In genomic region chr19:7483512-7483882, GRCm38 (mm10) we compare ENCODE assay signal across 8 mouse cellular contexts. TPM values are rescaled to one million over a fixed set of nuclear protein-coding genes. Genes with fewer than 3 reads are reported as not detected.
DNase-seq lines count a peak whose midpoint lies in the region; ATAC-seq and TF ChIP-seq lines count a peak whose summit lies in the region.

No protein-coding gene starts in this region.

- peak; percentile 66 for ATAC-seq in frontal cortex, adult (ENCODE audit: low TSS enrichment)
- ATAC-seq in limb, embryonic 12.5 days (ENCODE audit: insufficient number of reproducible peaks, insufficient read depth, low FRiP score, low TSS enrichment, low read depth): peak; percentile 35; the same call in 1 of the 2 replicates
- peak; percentile 71 for ATAC-seq in neural tube, embryonic 13.5 days (ENCODE audit: low read depth)

- H3K27ac ChIP-seq in heart, adult 2 months: peak overlapping the region; percentile 98
- H3K27ac ChIP-seq in bone marrow, adult 2 months (ENCODE audit: control insufficient read depth, insufficient read depth, low read depth, low read length, poor library complexity): no peak overlapping the region
- peak overlapping the region; percentile 99 for H3K27ac ChIP-seq in limb, embryonic 12.5 days
- peak overlapping the region; percentile 99 for H3K27ac ChIP-seq in neural tube, embryonic 13.5 days (replicated peaks)

- under 1% methylated on average over 6 of the region's 6 CpGs for WGBS in heart, adult 2 months
- WGBS in bone marrow, adult 2 months: under 1% methylated on average over 6 of the region's 6 CpGs
- WGBS in limb, embryonic 12.5 days: 3% methylated on average over 6 of the region's 6 CpGs
- WGBS in neural tube, embryonic 13.5 days: 2% methylated on average over 6 of the region's 6 CpGs

- intact Hi-C loops in heart, adult 2 months (cut with DNase I): loop anchor here (1.0 to 5.0 kb wide), 2 partner anchors 11 to 41 kb away; partner anchors contain the start of gene Atl3
- intact Hi-C loops in heart, postnatal 14 days (cut with DNase I): loop anchor here (5.0 kb wide), 1 partner anchor 41 kb away; no protein-coding TSS in a partner anchor

- no peaks in the 10 kb centered on the region for H3K9me3 ChIP-seq in limb, embryonic 12.5 days
- no peaks in the 10 kb centered on the region for H3K9me3 ChIP-seq in neural tube, embryonic 13.5 days

- no peak for TF ChIP-seq POLR2A in heart, adult 2 months (IDR thresholded peaks at IDR 0.05; ENCODE audit: insufficient read depth, low read depth, low read length)
- no peak for TF ChIP-seq POLR2A in bone marrow, adult 2 months (IDR thresholded peaks at IDR 0.05; ENCODE audit: borderline replicate concordance, control insufficient read depth, low read depth, low read length)

- peak; percentile 38 for TF ChIP-seq CTCF in heart, adult 2 months (IDR thresholded peaks at IDR 0.05)
- TF ChIP-seq CTCF in bone marrow, adult 2 months (IDR thresholded peaks at IDR 0.05; ENCODE audit: control insufficient read depth, insufficient read depth, low read length): no peak

- peaks cover 13% of the 10 kb centered on the region for H3K36me3 ChIP-seq in heart, adult 2 months (ENCODE audit: control insufficient read depth, insufficient read depth, low read length)
- no peaks in the 10 kb centered on the region for H3K36me3 ChIP-seq in limb, embryonic 12.5 days
- H3K36me3 ChIP-seq in neural tube, embryonic 13.5 days: no peaks in the 10 kb centered on the region

- H3K4me1 ChIP-seq in heart, adult 2 months (ENCODE audit: control insufficient read depth, insufficient read depth, low read length): peaks cover 7% of the 10 kb centered on the region
- no peaks in the 10 kb centered on the region; the same call in 1 of the 2 replicates for H3K4me1 ChIP-seq in bone marrow, adult 2 months (ENCODE audit: control insufficient read depth, insufficient read depth, low read length)
- H3K4me1 ChIP-seq in limb, embryonic 12.5 days (replicated peaks): peaks cover 8% of the 10 kb centered on the region; the same call in 1 of the 2 replicates
- peaks cover 33% of the 10 kb centered on the region for H3K4me1 ChIP-seq in neural tube, embryonic 13.5 days (replicated peaks)

- DNase-seq in heart, adult 2 months: no peak
- DNase-seq in heart, postnatal 14 days: no peak
- DNase-seq in 3T3-L1 (ENCODE audit: low read depth, low spot score): peak; percentile 81
- no peak for DNase-seq in ovary, adult 18-20 months (ENCODE audit: low spot score)

- H3K27me3 ChIP-seq in heart, adult 2 months (ENCODE audit: control insufficient read depth, insufficient read depth, low read length): no peaks in the 10 kb centered on the region
- H3K27me3 ChIP-seq in limb, embryonic 12.5 days: no peaks in the 10 kb centered on the region
- no peaks in the 10 kb centered on the region for H3K27me3 ChIP-seq in neural tube, embryonic 13.5 days

- no peak for TF ChIP-seq EP300 in heart, adult 2 months (IDR thresholded peaks at IDR 0.05; ENCODE audit: insufficient read depth, low read depth, low read length)

- peak overlapping the region; percentile 72 for H3K4me2 ChIP-seq in limb, embryonic 12.5 days
- H3K4me2 ChIP-seq in neural tube, embryonic 13.5 days: peak overlapping the region; percentile 80

- peak overlapping the region; percentile 46; the same call in 1 of the 2 replicates for H3K9ac ChIP-seq in heart, adult 2 months (ENCODE audit: low read depth, low read length)
- H3K9ac ChIP-seq in limb, embryonic 12.5 days (replicated peaks): peak overlapping the region; percentile 93; the same call in 1 of the 2 replicates
- H3K9ac ChIP-seq in neural tube, embryonic 13.5 days: peak overlapping the region; percentile 97

- H3K79me2 ChIP-seq in heart, adult 2 months (replicated peaks; ENCODE audit: control insufficient read depth, insufficient read depth, low read length): peaks cover 2% of the 10 kb centered on the region; the same call in 1 of the 2 replicates

- peak overlapping the region; percentile 61 for H3K4me3 ChIP-seq in heart, adult 2 months
- peak overlapping the region; percentile 48 for H3K4me3 ChIP-seq in bone marrow, adult 2 months (replicated peaks; ENCODE audit: control insufficient read depth, low read depth, low read length)
- peak overlapping the region; percentile 98 for H3K4me3 ChIP-seq in limb, embryonic 12.5 days (replicated peaks)
- H3K4me3 ChIP-seq in neural tube, embryonic 13.5 days: peak overlapping the region; percentile 72

RNA-seq across cellular contexts. Expression of gene Rtn3, which starts 0.4 kb away (rescaled TPM):
- 10 to 100 TPM; 71.8 to 75.4 TPM for total RNA-seq in heart, adult 2 months (2021)
- 58.2 and 89.4 TPM in 2 replicates for polyA plus RNA-seq in heart, adult 2 months (2012; rRNA removed)
- total RNA-seq in heart, postnatal 14 days (2021): 10 to 100 TPM; 79.2 to 87.9 TPM
- polyA plus RNA-seq in bone marrow, adult 2 months (2011; ENCODE audit: insufficient read depth, insufficient read length, low replicate concordance, missing spikeins): 53.1 and 78.4 TPM in 2 replicates
- polyA plus RNA-seq in limb, embryonic 12.5 days (2016; fragmentation: Nextera tagmentation; extraction: Ambion mirVana): 99.6 and 105 TPM in 2 replicates
- polyA plus RNA-seq in neural tube, embryonic 13.5 days (2015; fragmentation: Nextera tagmentation; extraction: Ambion mirVana): 518 and 529 TPM in 2 replicates

RNA-seq across cellular contexts. Expression of gene Atl3, which starts 10.3 kb away (rescaled TPM):
- total RNA-seq in heart, adult 2 months (2021): 10 to 100 TPM; 14.0 TPM
- polyA plus RNA-seq in heart, adult 2 months (2012; rRNA removed): 6.8 and 14.3 TPM in 2 replicates
- total RNA-seq in heart, postnatal 14 days (2021): 10 to 100 TPM; 24.7 to 28.4 TPM
- 15.1 and 16.3 TPM in 2 replicates for polyA plus RNA-seq in bone marrow, adult 2 months (2011; ENCODE audit: insufficient read depth, insufficient read length, low replicate concordance, missing spikeins)
- polyA plus RNA-seq in limb, embryonic 12.5 days (2016; fragmentation: Nextera tagmentation; extraction: Ambion mirVana): 10.8 and 11.9 TPM in 2 replicates
- polyA plus RNA-seq in neural tube, embryonic 13.5 days (2015; fragmentation: Nextera tagmentation; extraction: Ambion mirVana): 6.8 and 6.9 TPM in 2 replicates

Comparison
In these comparisons a context has a peak if more than half of its experiments do, and no peak if none do; other contexts are left out.
1. H3K4me3 ChIP-seq: peak in every context shown above with its lines; median percentile 98 in limb, embryonic 12.5 days; 72 in neural tube, embryonic 13.5 days; 61 in heart, adult 2 months; 48 in bone marrow, adult 2 months.
2. H3K9ac ChIP-seq: peak in every context shown above with its lines; median percentile 97 in neural tube, embryonic 13.5 days; 93 in limb, embryonic 12.5 days; 46 in heart, adult 2 months.